Mouse (Mus musculus): ENCODE measurements around the gene Pdlim1.

The Pdlim1 gene

DNA sequence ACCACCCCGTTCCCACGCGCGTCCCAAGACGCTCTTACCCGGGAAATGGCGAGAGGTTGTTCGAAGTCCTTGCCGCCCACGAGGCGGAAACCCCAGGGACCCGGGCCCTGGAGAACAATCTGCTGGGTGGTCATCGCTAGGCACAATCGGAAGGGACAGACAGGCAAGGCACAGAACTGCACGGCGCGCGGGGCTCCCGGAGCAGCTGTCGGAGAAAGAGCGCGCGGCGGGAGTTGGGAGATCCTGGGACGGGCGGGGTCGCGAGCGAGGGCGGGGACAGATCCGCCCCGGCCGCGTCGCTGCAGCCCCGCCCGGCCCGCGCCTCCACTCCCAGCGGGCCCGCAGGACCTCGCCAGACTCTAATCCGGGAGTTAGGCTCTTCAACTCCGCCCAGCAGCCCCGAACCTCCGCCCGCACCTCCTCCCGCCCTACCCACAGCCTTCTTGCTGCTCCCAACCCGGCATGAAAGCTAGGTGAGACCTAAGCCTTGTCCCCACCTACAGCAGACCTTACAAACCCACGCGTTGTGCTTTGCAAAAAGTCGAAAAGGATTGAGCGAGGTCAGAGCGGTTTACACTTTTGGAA, at the start of gene Pdlim1:
TSS of gene Pdlim1 (minus strand) at position 535 of the 585 bp plus-strand sequence.
- DNase-seq (ENCODE audit: low spot score) = peak; percentile 82

DNA sequence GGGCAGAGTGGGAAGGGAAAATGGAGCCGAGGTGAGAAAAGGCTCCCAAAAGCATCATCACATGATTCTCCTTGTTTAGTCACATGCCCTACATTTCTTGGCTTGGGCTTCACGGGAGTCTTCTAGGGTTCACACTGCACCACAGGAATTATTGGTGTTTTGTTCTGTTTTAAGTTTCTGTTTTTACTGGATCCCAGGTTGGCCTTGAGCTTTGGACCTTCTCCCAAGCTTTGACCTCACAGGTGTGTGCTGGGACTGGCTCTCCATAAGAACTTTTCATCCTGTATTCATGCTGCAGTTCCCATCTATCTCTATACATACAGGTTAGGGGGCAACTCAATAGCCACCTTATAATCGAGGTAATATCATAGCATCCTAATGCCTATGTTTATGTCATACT, 47.6 kb upstream of the Pdlim1 start:
- DNase-seq (ENCODE audit: low spot score) = no peak

GRCm38 (mm10) chr19:40318511-40318910, 46.9 kb upstream of the Pdlim1 start:
- peak; percentile 66 for DNase-seq (ENCODE audit: low spot score)

- DNase-seq (ENCODE audit: low spot score) = no peak
Measured at GRCm38 (mm10) chr19:40317001-40317400, 45.4 kb upstream of the Pdlim1 start.

- DNase-seq (ENCODE audit: low spot score) = no peak
Measured at GRCm38 (mm10) chr19:40314252-40314651, 42.6 kb upstream of the Pdlim1 start.

GRCm38 (mm10) chr19:40311631-40312030, 40.0 kb upstream of the Pdlim1 start:
- DNase-seq (ENCODE audit: low spot score) = no peak

GRCm38 (mm10) chr19:40310410-40311130, 38.9 kb upstream of the Pdlim1 start:
- no peak for DNase-seq (ENCODE audit: low spot score)

DNA sequence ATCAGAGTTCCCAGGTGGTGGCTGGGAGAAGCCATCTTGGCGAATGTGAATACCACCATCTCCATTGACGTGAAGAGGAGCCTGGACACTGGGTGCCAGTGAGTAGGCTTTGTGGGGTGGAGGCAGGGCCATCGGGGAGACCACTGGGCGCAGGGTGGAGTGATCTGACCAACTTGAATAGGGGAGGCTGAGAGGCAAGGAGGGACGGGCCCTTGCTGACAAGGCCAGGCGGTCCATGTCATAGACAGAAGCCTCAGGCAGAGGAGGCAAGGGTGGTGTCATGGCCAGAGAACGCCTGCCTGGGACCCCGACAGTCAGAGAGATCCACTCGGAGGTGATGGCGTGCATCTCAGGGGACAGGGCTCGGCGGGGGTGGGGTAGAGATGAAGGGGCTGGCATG, 38.3 kb upstream of the Pdlim1 start:
- DNase-seq (ENCODE audit: low spot score) = no peak

DNA sequence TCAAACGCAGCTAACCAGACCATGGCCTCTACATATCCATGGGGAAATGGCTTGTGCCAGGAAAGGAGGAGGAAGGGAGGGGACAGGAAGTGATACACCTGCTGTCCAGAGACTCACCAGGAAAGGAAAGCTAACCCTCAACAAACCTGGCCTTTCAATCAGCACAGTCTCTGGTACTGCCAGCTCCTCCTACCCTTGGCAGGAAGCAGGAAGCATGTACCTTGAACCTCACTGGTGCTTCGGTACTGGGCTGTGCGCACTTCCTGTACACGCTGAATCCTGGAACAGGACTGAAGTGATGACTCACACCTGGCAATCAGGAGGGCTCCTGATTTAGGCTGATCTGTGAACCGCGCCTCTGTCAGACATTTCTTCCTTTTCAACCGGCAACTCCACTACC, 35.9 kb upstream of the Pdlim1 start:
- no peak for DNase-seq (ENCODE audit: low spot score)

GRCm38 (mm10) chr19:40306631-40307030, 35.0 kb upstream of the Pdlim1 start:
- peak; percentile 60 for DNase-seq (ENCODE audit: low spot score)

GRCm38 (mm10) chr19:40305456-40305855, 33.8 kb upstream of the Pdlim1 start:
- no peak for DNase-seq (ENCODE audit: low spot score)

DNA sequence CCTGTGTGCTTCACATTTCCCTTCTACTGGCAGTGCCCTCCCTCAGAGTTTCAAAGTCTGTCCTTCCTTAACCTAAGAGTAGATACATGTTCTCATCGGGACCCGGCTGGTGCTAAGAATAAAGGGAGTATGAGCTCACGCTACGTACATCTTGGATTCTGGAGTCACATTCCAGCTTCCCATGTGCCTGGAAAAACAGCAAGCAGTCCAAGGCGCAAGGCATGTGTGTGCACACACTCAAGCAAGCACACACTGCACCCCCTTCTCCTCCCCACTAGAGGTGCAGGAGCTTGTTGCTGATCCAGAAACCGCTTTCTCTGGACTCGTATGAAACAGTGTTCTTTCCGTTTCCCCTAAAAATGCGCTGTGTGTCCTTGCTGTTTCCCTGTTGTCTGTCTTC, 31.3 kb upstream of the Pdlim1 start:
- no peak for DNase-seq (ENCODE audit: low spot score)

DNA sequence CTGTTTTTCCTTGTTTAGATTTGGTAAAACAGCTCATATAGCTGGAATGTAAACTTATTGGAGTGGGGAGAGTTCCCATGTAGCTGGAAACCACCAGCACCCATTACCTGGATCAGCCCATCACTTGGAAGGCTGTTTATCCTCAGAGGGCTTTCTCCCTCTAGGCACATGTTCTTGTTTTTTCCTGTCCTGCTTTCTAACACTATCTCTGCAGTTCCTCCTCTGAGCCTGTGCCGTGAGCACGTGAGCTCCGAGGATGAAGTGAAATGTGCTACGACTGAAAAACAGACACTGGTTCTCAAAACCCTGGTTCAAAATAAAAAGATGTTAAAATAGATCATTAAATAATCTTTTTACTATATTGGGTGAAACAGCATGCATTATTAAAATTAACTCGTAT, 30.8 kb upstream of the Pdlim1 start:
- DNase-seq (ENCODE audit: low spot score) = no peak

- DNase-seq (ENCODE audit: low spot score) = no peak
Measured at GRCm38 (mm10) chr19:40299983-40300759, 28.5 kb upstream of the Pdlim1 start.

DNA sequence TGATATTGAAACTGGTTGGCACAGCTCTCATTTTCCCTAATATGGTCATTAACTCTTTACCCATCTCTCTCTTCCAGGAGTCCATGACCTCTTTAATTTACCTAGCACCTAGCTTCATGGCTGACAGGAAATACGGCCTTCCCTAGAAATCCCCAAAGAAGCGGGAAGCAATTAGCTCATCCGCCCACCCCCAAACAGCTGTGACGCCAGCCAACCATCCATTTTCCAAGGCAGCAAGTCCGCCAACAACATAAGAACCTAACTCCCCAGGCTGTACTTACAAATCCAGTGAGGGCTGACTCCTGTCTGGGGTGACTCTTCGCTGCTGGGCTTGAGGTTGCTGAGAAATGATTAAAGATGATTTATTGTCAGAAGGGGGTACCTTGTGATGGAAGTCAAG, 27.5 kb upstream of the Pdlim1 start:
- no peak for DNase-seq (ENCODE audit: low spot score)

- no peak for DNase-seq (ENCODE audit: low spot score)
Measured at GRCm38 (mm10) chr19:40298574-40298973, 26.9 kb upstream of the Pdlim1 start.

GRCm38 (mm10) chr19:40297798-40298144, 26.1 kb upstream of the Pdlim1 start:
- DNase-seq (ENCODE audit: low spot score) = no peak

GRCm38 (mm10) chr19:40297078-40297797, 25.6 kb upstream of the Pdlim1 start:
- peak; percentile 46 for DNase-seq (ENCODE audit: low spot score)

DNA sequence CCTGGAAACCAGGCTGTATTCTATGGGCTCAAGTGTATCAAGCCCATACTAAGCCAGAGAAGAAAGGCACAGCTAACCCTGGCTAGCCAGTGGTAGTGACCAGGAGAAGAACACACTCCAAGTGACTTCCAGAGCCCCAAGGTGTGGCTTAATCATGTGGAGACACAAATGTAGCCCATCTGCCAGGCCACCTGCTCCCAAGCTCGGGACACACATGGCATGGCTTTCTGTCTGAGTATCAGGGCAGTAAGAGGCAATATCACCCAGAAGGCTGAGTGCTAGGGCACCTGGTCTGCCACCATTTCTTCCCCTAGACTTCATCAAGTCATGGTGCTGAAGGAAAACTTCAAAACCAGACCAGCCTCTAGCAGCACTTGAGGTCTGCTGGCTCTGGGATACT, 22.6 kb upstream of the Pdlim1 start:
- no peak for DNase-seq (ENCODE audit: low spot score)

- DNase-seq (ENCODE audit: low spot score) = no peak
Measured at GRCm38 (mm10) chr19:40293791-40294190, 22.1 kb upstream of the Pdlim1 start.

DNA sequence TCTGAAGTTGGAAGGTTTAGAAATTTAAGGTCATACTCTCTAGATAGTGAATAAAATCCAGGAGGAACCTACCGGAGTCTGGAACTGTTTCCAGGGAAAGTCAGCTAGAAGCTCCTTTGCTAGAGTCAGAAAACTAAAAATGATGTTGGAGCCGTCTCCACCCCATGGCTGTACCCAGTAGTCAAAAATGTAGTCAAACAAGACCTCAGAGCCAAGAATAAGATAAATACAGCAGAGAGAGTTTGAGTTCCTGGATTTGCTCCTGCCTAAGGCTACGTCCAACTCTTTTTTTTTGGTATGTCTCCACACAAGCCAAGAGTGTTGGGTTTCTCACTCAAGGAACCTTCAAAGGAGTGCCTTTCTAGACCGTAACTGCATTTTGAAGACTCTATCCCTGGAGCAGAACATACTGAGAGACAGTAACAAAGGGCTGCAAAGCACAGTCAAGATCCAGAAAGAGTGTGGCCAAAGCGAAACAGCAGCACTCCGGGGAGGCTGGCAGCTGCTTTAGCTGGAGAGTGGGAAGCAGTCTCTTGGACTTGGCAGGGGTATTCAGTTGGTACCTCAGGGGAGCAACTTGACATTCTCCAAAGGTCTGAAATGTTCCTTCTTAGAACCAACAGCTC, 18.6 kb upstream of the Pdlim1 start:
- DNase-seq (ENCODE audit: low spot score) = no peak

DNA sequence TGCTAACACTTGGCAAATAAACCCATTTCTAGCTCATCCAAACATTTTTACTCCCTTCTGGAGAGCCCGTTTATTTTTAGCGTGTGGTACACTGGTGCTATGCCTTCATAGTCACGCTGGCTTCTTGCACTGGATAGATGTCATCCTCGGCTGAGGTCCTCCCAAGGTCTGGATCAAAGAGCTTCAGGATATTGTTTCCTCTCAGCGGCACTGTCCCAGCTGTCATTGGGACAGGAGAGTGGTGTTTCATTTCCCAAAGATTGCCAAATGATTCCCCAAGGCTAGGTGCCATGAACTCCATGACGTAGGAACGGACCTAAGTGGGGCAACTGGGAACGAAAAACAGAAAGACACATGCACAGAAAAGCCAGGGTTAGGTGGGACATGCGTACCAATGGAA, 16.8 kb upstream of the Pdlim1 start:
- DNase-seq (ENCODE audit: low spot score) = no peak
